Mouse (Mus musculus): ENCODE measurements around the gene Gm28048. TPM values are rescaled to one million over a fixed set of nuclear protein-coding genes. Genes with fewer than 3 reads are reported as not detected.

The Gm28048 gene
- polyA plus RNA-seq, 1 experiment from 2014 or later = 4.3 TPM

DNA sequence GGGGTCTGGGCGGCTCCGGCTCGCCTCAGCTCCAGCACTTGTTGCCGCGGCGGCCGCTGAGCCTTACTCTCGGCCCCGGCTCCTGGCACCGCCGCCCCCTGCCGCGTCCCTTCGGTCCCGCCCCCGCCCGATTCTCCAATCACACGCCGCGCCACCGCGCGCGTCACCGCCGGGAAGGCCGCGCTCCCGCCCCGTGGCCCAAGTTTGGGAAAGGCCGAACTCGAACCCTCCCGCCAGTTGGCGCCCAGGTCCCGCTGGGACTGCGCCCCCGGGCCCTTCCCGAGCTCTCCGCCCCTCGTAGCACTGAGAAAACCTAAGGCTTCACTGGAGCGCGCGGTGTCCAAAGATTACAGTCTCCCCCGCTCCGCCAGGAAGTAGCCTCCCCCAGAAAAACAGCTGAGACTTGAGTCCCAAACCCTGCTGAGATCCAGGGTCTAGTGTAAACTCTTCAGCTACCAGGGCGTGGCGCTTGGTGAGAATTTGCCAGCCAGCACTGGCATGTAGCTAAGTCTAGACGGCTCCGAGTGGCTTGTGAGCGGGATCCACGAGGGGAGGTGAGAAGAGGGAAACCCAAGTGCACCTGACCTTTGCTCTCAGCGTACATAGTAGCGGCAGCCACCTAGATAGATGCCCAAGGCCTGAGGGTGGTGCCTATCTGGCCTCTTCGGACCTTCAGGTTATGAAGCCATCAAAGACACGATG is 122.1 kb downstream of the Gm28048 start:
- under 1% methylated on average over 55 of the region's 55 CpGs for WGBS
- H3K4me1 ChIP-seq = peaks cover 29% of the 10 kb centered on the region
- H3K9me3 ChIP-seq = no peaks in the 10 kb centered on the region
- peaks cover 91% of the 10 kb centered on the region for H3K27me3 ChIP-seq (replicated peaks; ENCODE audit: low read depth, poor library complexity, severe bottlenecking)
- DNase-seq (ENCODE audit: low spot score) = peak; percentile 93
- H3K27ac ChIP-seq (replicated peaks) = peak overlapping the region; percentile 79
- H3K36me3 ChIP-seq (replicated peaks) = no peaks in the 10 kb centered on the region
- peak overlapping the region; percentile 75 for H3K4me3 ChIP-seq

DNA sequence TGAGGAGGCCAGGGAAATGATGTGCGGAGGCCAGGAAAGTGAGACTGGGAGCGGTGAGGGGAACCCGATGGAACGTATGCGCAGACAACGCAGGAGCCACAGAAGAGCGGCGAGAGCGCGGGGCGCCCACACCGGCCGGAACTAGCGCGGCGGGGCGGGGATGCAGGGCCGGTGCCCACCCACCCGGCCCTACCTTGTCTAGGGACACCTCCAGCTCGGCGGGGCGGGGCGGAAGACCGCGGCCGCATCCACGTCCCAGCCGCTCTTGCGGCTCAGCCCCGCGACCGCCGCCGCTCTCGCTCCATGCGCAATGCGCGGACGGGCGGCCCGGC is 122.6 kb downstream of the Gm28048 start:
- under 1% methylated on average over 41 of the region's 41 CpGs for WGBS
- no peak for DNase-seq (ENCODE audit: low spot score)
- Histone ChIP-seq H3K4me1 (peaks cover 23% of the 10 kb centered on the region), H3K27me3 (replicated peaks; ENCODE audit: low read depth, poor library complexity, severe bottlenecking) (peaks cover 86% of the 10 kb centered on the region), H3K9me3 (no peaks in the 10 kb centered on the region), H3K4me3 (peak overlapping the region; percentile 75), H3K27ac (replicated peaks) (peak overlapping the region; percentile 79), H3K36me3 (replicated peaks) (no peaks in the 10 kb centered on the region)

GRCm38 (mm10) chr11:22858441-22859300 is 123.2 kb downstream of the Gm28048 start:
- peak overlapping the region; percentile 79 for H3K27ac ChIP-seq (replicated peaks)
- 1% methylated on average over 50 of the region's 50 CpGs for WGBS
- DNase-seq (ENCODE audit: low spot score) = no peak
- peak overlapping the region; percentile 75 for H3K4me3 ChIP-seq
- peaks cover 80% of the 10 kb centered on the region for H3K27me3 ChIP-seq (replicated peaks; ENCODE audit: low read depth, poor library complexity, severe bottlenecking)
- no peaks in the 10 kb centered on the region for H3K9me3 ChIP-seq
- no peaks in the 10 kb centered on the region for H3K36me3 ChIP-seq (replicated peaks)
- peaks cover 22% of the 10 kb centered on the region for H3K4me1 ChIP-seq

GRCm38 (mm10) chr11:22857705-22858440 is 124.0 kb downstream of the Gm28048 start:
- peak overlapping the region; percentile 75 for H3K4me3 ChIP-seq
- WGBS = 14% methylated on average over 25 of the region's 25 CpGs
- DNase-seq (ENCODE audit: low spot score) = peak; percentile 44
- H3K27me3 ChIP-seq (replicated peaks; ENCODE audit: low read depth, poor library complexity, severe bottlenecking) = peaks cover 72% of the 10 kb centered on the region
- H3K36me3 ChIP-seq (replicated peaks) = no peaks in the 10 kb centered on the region
- H3K4me1 ChIP-seq = peaks cover 24% of the 10 kb centered on the region
- H3K9me3 ChIP-seq = no peaks in the 10 kb centered on the region
- H3K27ac ChIP-seq (replicated peaks) = no peak overlapping the region

DNA sequence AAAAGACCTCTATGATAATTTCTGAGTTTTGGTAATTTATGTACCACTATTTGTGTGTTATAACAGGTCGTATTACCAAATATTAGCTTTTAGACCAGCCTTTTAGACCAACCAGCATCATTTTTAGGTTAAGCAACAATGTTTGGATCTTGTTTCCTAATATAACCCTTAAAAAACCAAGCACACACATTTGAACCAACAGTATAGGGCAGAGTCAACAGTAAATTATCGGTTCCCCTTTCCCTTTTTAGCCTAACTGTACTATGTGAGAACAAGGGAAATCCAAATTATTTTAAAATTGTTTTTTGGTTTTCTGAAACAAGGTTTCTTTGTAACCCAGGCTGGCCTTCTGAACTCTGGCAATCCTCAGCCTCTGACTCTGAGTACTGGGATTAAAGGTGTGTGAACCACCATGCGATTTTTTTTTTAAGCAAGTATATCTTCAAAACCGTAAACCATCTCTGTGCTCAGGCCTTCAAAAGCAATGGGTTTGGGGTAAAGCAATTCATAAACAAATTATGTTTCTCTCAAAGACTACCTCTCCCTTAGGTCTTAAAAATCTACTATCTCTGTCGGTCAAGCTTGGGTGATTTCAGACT is 124.7 kb downstream of the Gm28048 start:
- peaks cover 28% of the 10 kb centered on the region for H3K4me1 ChIP-seq
- no peaks in the 10 kb centered on the region for H3K36me3 ChIP-seq (replicated peaks)
- no peak overlapping the region for H3K4me3 ChIP-seq
- peaks cover 67% of the 10 kb centered on the region for H3K27me3 ChIP-seq (replicated peaks; ENCODE audit: low read depth, poor library complexity, severe bottlenecking)
- H3K27ac ChIP-seq (replicated peaks) = no peak overlapping the region
- H3K9me3 ChIP-seq = no peaks in the 10 kb centered on the region
- no peak for DNase-seq (ENCODE audit: low spot score)
- WGBS = 79% methylated on average over 5 of the region's 5 CpGs

GRCm38 (mm10) chr11:22856371-22856965 is 125.4 kb downstream of the Gm28048 start:
- Histone ChIP-seq H3K27me3 (replicated peaks; ENCODE audit: low read depth, poor library complexity, severe bottlenecking) (peaks cover 60% of the 10 kb centered on the region), H3K9me3 (no peaks in the 10 kb centered on the region), H3K36me3 (replicated peaks) (no peaks in the 10 kb centered on the region), H3K27ac (replicated peaks) (no peak overlapping the region), H3K4me1 (peaks cover 28% of the 10 kb centered on the region), H3K4me3 (no peak overlapping the region)
- no peak for DNase-seq (ENCODE audit: low spot score)
- WGBS = 78% methylated on average over 3 of the region's 3 CpGs

DNA sequence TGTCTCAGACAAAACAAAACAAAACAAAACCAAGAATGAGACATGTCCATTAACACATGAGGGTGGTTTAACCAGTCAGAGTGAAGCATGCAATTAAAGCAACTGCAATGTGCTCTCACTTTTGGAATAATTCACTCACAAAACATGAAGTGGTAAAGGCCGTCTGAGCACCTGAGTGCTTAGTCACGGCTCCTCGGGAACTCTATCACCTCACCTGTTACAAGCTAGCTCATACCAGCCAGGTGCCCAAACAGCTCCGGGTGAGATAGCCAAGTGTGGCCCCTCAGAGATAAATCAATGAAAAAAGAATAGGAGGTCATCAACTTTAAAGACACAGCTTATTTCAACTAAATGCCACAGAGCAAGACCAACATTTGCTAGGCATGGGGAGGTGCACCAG is 127.3 kb downstream of the Gm28048 start:
- no peaks in the 10 kb centered on the region for H3K9me3 ChIP-seq
- H3K4me3 ChIP-seq = no peak overlapping the region
- H3K36me3 ChIP-seq (replicated peaks) = no peaks in the 10 kb centered on the region
- H3K4me1 ChIP-seq = peaks cover 18% of the 10 kb centered on the region
- H3K27ac ChIP-seq (replicated peaks) = no peak overlapping the region
- 86% methylated on average over 4 of the region's 4 CpGs for WGBS
- DNase-seq (ENCODE audit: low spot score) = no peak
- peaks cover 41% of the 10 kb centered on the region for H3K27me3 ChIP-seq (replicated peaks; ENCODE audit: low read depth, poor library complexity, severe bottlenecking)

- H3K9me3 ChIP-seq = no peaks in the 10 kb centered on the region
- peaks cover 33% of the 10 kb centered on the region for H3K27me3 ChIP-seq (replicated peaks; ENCODE audit: low read depth, poor library complexity, severe bottlenecking)
- peaks cover 15% of the 10 kb centered on the region for H3K4me1 ChIP-seq
- no peak for DNase-seq (ENCODE audit: low spot score)
- H3K36me3 ChIP-seq (replicated peaks) = no peaks in the 10 kb centered on the region
- H3K27ac ChIP-seq (replicated peaks) = no peak overlapping the region
- 62% methylated on average over 2 of the region's 2 CpGs for WGBS
- no peak overlapping the region for H3K4me3 ChIP-seq
Observed at GRCm38 (mm10) chr11:22853477-22854157, 128.3 kb downstream of the Gm28048 start.

DNA sequence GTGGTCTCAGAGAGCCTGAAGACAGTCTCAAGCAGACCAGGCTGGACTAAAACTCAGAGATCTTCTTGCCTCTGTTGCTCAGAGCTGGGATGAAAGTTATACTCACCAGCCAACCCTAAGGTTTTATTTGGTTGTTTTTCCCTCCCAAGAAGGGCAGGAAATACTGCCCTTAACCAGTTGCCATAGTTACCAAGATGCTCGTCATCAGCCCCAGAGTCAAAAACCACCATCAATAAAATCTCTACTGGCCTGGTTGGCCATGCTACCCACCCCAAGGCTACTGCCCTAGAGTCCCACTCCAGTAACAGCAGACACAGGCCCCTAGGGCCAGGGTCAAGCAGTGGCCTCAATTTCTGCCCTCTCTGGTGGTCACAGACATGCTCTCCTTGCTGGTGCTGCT is 129.4 kb downstream of the Gm28048 start:
- no peak for DNase-seq (ENCODE audit: low spot score)
- Histone ChIP-seq H3K4me1 (peaks cover 14% of the 10 kb centered on the region; the same call in 1 of the 2 replicates), H3K27me3 (replicated peaks; ENCODE audit: low read depth, poor library complexity, severe bottlenecking) (peaks cover 22% of the 10 kb centered on the region), H3K9me3 (no peaks in the 10 kb centered on the region), H3K36me3 (replicated peaks) (no peaks in the 10 kb centered on the region), H3K27ac (replicated peaks) (no peak overlapping the region), H3K4me3 (no peak overlapping the region)
- 62% methylated on average over 1 of the region's 1 CpGs for WGBS

- 45% methylated on average over 4 of the region's 4 CpGs for WGBS
Observed at GRCm38 (mm10) chr11:22851416-22851815, 130.5 kb downstream of the Gm28048 start.

GRCm38 (mm10) chr11:22850077-22850476 is 131.8 kb downstream of the Gm28048 start:
- no peaks in the 10 kb centered on the region for H3K9me3 ChIP-seq
- DNase-seq (ENCODE audit: low spot score) = no peak
- H3K27me3 ChIP-seq (replicated peaks; ENCODE audit: low read depth, poor library complexity, severe bottlenecking) = no peaks in the 10 kb centered on the region
- WGBS = 81% methylated on average over 4 of the region's 4 CpGs
- no peak overlapping the region for H3K4me3 ChIP-seq
- H3K36me3 ChIP-seq (replicated peaks) = no peaks in the 10 kb centered on the region
- H3K27ac ChIP-seq (replicated peaks) = no peak overlapping the region
- peaks cover 29% of the 10 kb centered on the region for H3K4me1 ChIP-seq

More at GRCm38 (mm10) chr11:22851416-22851815, 130.5 kb downstream of the Gm28048 start:
- no peak overlapping the region for H3K4me3 ChIP-seq
- H3K4me1 ChIP-seq = peaks cover 22% of the 10 kb centered on the region
- no peak overlapping the region for H3K27ac ChIP-seq (replicated peaks)
- DNase-seq (ENCODE audit: low spot score) = no peak
- no peaks in the 10 kb centered on the region for H3K9me3 ChIP-seq
- H3K36me3 ChIP-seq (replicated peaks) = no peaks in the 10 kb centered on the region
- H3K27me3 ChIP-seq (replicated peaks; ENCODE audit: low read depth, poor library complexity, severe bottlenecking) = peaks cover 11% of the 10 kb centered on the region

Measured in embryonic facial prominence, embryonic 10.5 days (tissue).